Mouse (Mus musculus) midbrain, embryonic 16.5 days (tissue): ENCODE measurements at regions not wholly inside any gene's neighbourhood (a gene's known extent, or its start where the extent isn't known, plus 50 kb on each side); places are given as distances from the start of the nearest gene placed in this dataset.
"Not testable (repeated sequence)": the region's sequence is repeated elsewhere in the genome, so short reads cannot be mapped to it uniquely, and the experiment has no call there.

Source experiments
- ATAC-seq: fragments of 200-750 bp; cut with Nextera tagmentation; 2 replicates; pipeline ENCODE4 v1.8.0; 2017; ENCODE audit warnings: moderate TSS enrichment
- H3K27ac ChIP-seq: fragments of 300-500 bp; sonication (generic); 2 replicates; pipeline ENCODE4 v1.5.1; 2014; ENCODE audit warnings: mild to moderate bottlenecking, low read length, mixed read lengths
- H3K27me3 ChIP-seq: fragments of 300-500 bp; sonication (generic); 2 replicates; pipeline ENCODE4 v1.6.1; 2014; ENCODE audit warnings: low read depth, low read length, mixed read lengths; ENCODE audit not compliant: control insufficient read depth, insufficient read depth
- H3K36me3 ChIP-seq: fragments of 300-500 bp; sonication (generic); 2 replicates; pipeline ENCODE4 v1.6.1; 2014; ENCODE audit warnings: mild to moderate bottlenecking, low read length, moderate library complexity, mixed read lengths; ENCODE audit not compliant: control insufficient read depth, insufficient read depth
- H3K4me1 ChIP-seq: fragments of 300-500 bp; sonication (generic); 2 replicates; pipeline ENCODE4 v1.6.1; 2014; ENCODE audit warnings: mild to moderate bottlenecking, low read length, mixed read lengths; ENCODE audit not compliant: control insufficient read depth, insufficient read depth
- H3K4me2 ChIP-seq: fragments of 300-500 bp; sonication (generic); 2 replicates; pipeline ENCODE4 v1.6.1; 2014; ENCODE audit warnings: mild to moderate bottlenecking, low read length, mixed read lengths
- H3K4me3 ChIP-seq: fragments of 300-500 bp; sonication (generic); 2 replicates; pipeline ENCODE4 v1.5.1; 2014; ENCODE audit warnings: low read depth, mild to moderate bottlenecking, low read length, moderate library complexity, mixed read lengths
- H3K9ac ChIP-seq: fragments of 300-500 bp; sonication (generic); 2 replicates; pipeline ENCODE4 v1.6.1; 2014; ENCODE audit warnings: low read depth, low read length, mixed read lengths
- H3K9me3 ChIP-seq: fragments of 300-500 bp; sonication (generic); replicated peaks from 2 replicates; pipeline ENCODE4 v1.6.1; 2014; ENCODE audit warnings: mild to moderate bottlenecking, low read length, mixed read lengths; ENCODE audit not compliant: control insufficient read depth, poor library complexity, severe bottlenecking
- WGBS: fragments of 180-500 bp; shearing (Covaris S2); extraction: QIAGEN DNeasy Blood & Tissue Kit; methylation state at CpG from one replicate; pipeline ENCODE4 v1.1.7; 2014; 5-methylcytosine and 5-hydroxymethylcytosine counted together

- WGBS: 75% methylated on average over 10 of the region's 10 CpGs
- Histone ChIP-seq H3K4me3 (no peak overlapping the region), H3K4me1 (no peaks in the 10 kb centered on the region), H3K9ac (no peak overlapping the region), H3K27ac (no peak overlapping the region), H3K27me3 (no peaks in the 10 kb centered on the region), H3K4me2 (no peak overlapping the region), H3K9me3 (no peaks in the 10 kb centered on the region), H3K36me3 (no peaks in the 10 kb centered on the region)
- no peak for ATAC-seq
Measured at GRCm38 (mm10) chr3:22316466-22317185, 240.2 kb downstream of the Tbl1xr1 start.

GRCm38 (mm10) chr3:22320425-22320824 lies 244.0 kb downstream of the Tbl1xr1 start:
- 100% methylated on average over 1 of the region's 1 CpGs for WGBS
- not testable (repeated sequence) for H3K4me2 ChIP-seq, H3K27me3 ChIP-seq

DNA sequence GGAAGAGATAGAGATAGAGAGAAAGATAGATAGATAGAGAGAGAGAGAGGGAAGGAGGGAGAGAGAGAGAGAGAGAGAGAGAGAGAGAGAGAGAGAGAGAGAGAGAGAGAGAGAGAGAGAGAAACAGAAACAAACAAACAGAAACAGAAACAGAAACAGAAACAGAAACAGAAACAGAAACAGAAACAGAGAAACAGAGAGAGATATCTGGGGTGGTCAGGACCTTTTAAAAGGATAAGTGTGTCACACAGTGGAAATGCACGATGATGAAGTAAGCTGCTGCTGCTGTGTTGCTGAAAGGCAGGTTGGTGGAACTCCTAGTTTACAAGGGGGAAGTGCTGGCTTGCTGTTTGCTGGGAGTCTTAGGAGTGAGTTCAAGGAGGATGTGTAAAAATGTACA lies 254.8 kb downstream of the Tbl1xr1 start:
- Histone ChIP-seq H3K9ac (no peak overlapping the region), H3K27me3 (no peaks in the 10 kb centered on the region), H3K4me3 (no peak overlapping the region), H3K27ac (no peak overlapping the region), H3K36me3 (no peaks in the 10 kb centered on the region), H3K4me2 (no peak overlapping the region), H3K9me3 (no peaks in the 10 kb centered on the region; the same call in 1 of the 2 replicates), H3K4me1 (no peaks in the 10 kb centered on the region)
- ATAC-seq: no peak
- WGBS: 74% methylated on average over 1 of the region's 1 CpGs

More at GRCm38 (mm10) chr3:22320425-22320824, 244.0 kb downstream of the Tbl1xr1 start:
- H3K4me3 ChIP-seq, H3K9me3 ChIP-seq, H3K9ac ChIP-seq, H3K36me3 ChIP-seq, H3K27ac ChIP-seq, H3K4me1 ChIP-seq, ATAC-seq: not testable (repeated sequence)
